Mouse (Mus musculus) ES-Bruce4 (cell line): ENCODE results near the gene Ccdc88c. TPM values are rescaled to one million over a fixed set of nuclear protein-coding genes. Genes with fewer than 3 reads are reported as not detected.

ENCODE experiments used
- H3K27ac ChIP-seq: 2 replicates; pipeline ENCODE4 v1.5.1; 2012; ENCODE audit warnings: low read length, inconsistent platforms; ENCODE audit not compliant: insufficient read depth
- H3K27me3 ChIP-seq: 2 replicates; pipeline ENCODE4 v1.6.1; 2012; ENCODE audit warnings: mild to moderate bottlenecking, low read length, inconsistent platforms; ENCODE audit not compliant: control insufficient read depth, poor library complexity, insufficient read depth, severe bottlenecking
- H3K36me3 ChIP-seq: 2 replicates; pipeline ENCODE4 v1.6.1; 2012; ENCODE audit warnings: inconsistent platforms, mild to moderate bottlenecking, low read length, moderate library complexity; ENCODE audit not compliant: control insufficient read depth, poor library complexity, insufficient read depth, severe bottlenecking
- H3K4me1 ChIP-seq: one replicate; pipeline ENCODE4 v1.8.1; 2011; ENCODE audit warnings: low read length; ENCODE audit not compliant: control insufficient read depth, insufficient read depth
- H3K4me3 ChIP-seq: 2 replicates; pipeline ENCODE4 v1.5.1; 2011; ENCODE audit warnings: low read depth, mild to moderate bottlenecking, low read length
- H3K9ac ChIP-seq: 2 replicates; pipeline ENCODE4 v1.6.1; 2012; ENCODE audit warnings: low read depth, mild to moderate bottlenecking, inconsistent platforms; ENCODE audit not compliant: poor library complexity, severe bottlenecking
- H3K9me3 ChIP-seq: replicated peaks from 2 replicates; pipeline ENCODE4 v1.6.1; 2012; ENCODE audit warnings: mild to moderate bottlenecking, low read length, inconsistent platforms; ENCODE audit not compliant: control insufficient read depth, poor library complexity, insufficient read depth, severe bottlenecking
- CTCF ChIP-seq: IDR thresholded peaks from one replicate; pipeline ENCODE4 v1.8.1; 2011; ENCODE audit warnings: low read depth, low read length
- EP300 ChIP-seq: IDR thresholded peaks from 2 replicates; pipeline ENCODE4 v1.6.1; 2011; ENCODE audit warnings: low read depth, low read length; ENCODE audit not compliant: insufficient read depth
- POLR2A ChIP-seq: IDR thresholded peaks from one replicate; pipeline ENCODE4 v1.8.1; 2011; ENCODE audit warnings: low read length; ENCODE audit not compliant: insufficient read depth
- polyA plus RNA-seq: library from polyadenylated mRNA; stranded (reverse); fragments of >200 nt; gene quantifications from 2 replicates; pipeline ENCODE4 v1.2.4, GENCODE M21; 2011; ENCODE audit warnings: low read depth; ENCODE audit not compliant: missing spikeins, insufficient read depth, insufficient read length

Gene Ccdc88c
- polyA plus RNA-seq, 1 experiment, result 69.0 TPM

DNA sequence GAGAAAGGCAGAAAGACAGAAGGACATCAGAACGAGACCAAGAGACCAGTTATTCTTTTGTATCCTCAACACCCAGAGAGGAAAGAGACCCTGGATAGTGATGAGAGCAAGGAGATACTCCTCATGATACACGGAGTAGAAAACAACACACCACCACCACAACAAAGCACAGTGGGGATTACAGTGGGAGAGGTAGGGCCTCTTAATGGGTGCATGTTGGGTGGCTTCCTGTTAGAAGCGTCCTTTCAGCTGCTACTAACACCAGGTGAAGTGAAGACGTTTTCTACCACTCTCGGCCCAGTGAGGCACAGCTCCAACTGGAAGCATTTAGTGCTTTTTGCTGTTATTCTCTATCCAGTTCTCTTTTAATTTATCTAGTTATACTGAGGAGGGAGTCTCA is 122.0 kb downstream of the Ccdc88c start:
- no peaks in the 10 kb centered on the region for H3K27me3 ChIP-seq

DNA sequence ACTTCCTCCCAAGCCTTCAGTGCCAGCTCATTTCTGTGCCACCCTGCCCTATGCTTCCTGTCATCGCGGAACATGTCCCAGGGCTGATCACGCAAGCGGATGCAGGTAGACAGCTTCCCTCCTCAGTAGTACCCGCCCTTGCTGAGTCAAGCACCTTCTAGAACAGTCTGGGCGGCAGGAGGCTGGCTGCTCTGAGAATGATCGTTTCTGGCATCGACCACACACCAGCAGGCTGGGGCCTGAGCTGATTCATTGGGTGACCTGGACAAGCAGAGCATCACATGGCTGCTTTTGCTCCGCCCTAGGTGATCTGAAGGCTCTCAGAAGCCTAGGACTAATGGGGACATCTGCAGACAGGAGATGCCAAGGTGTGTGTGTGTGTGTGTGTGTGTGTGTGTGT is 125.1 kb downstream of the Ccdc88c start:
- no peak overlapping the region for H3K27ac ChIP-seq
- H3K4me1 ChIP-seq, result no peaks in the 10 kb centered on the region
- peaks cover under 1% of the 10 kb centered on the region; the same call in 1 of the 2 replicates for H3K27me3 ChIP-seq
- no peak overlapping the region for H3K4me3 ChIP-seq
- H3K36me3 ChIP-seq, result no peaks in the 10 kb centered on the region
- TF ChIP-seq POLR2A, result no peak
- no peak for TF ChIP-seq EP300
- TF ChIP-seq CTCF, result no peak
- no peaks in the 10 kb centered on the region for H3K9me3 ChIP-seq
- H3K9ac ChIP-seq, result no peak overlapping the region

More for the DNA sequence above, 122.0 kb downstream of the Ccdc88c start:
- Histone ChIP-seq H3K4me1 (peaks cover 2% of the 10 kb centered on the region), H3K4me3 (no peak overlapping the region), H3K9me3 (no peaks in the 10 kb centered on the region), H3K27ac (no peak overlapping the region), H3K36me3 (no peaks in the 10 kb centered on the region), H3K9ac (no peak overlapping the region)
- TF ChIP-seq POLR2A, result no peak
- TF ChIP-seq CTCF, result no peak
- no peak for TF ChIP-seq EP300

- H3K9me3 ChIP-seq, result no peaks in the 10 kb centered on the region
- peaks cover 5% of the 10 kb centered on the region for H3K27me3 ChIP-seq
- TF ChIP-seq CTCF, result no peak
- no peak for TF ChIP-seq POLR2A
- no peak for TF ChIP-seq EP300
- H3K4me3 ChIP-seq, result no peak overlapping the region
- peaks cover 1% of the 10 kb centered on the region for H3K4me1 ChIP-seq
- H3K36me3 ChIP-seq, result no peaks in the 10 kb centered on the region
- H3K9ac ChIP-seq, result no peak overlapping the region
- no peak overlapping the region for H3K27ac ChIP-seq
These were observed 127.5 kb downstream of the Ccdc88c start for GRCm38 (mm10) chr12:100901386-100901785.

- H3K36me3 ChIP-seq, result no peaks in the 10 kb centered on the region
- no peak overlapping the region for H3K9ac ChIP-seq
- no peaks in the 10 kb centered on the region for H3K9me3 ChIP-seq
- TF ChIP-seq POLR2A, result no peak
- TF ChIP-seq CTCF, result no peak
- TF ChIP-seq EP300, result no peak
- peaks cover 5% of the 10 kb centered on the region for H3K27me3 ChIP-seq
- H3K4me1 ChIP-seq, result peaks cover 1% of the 10 kb centered on the region
- no peak overlapping the region for H3K27ac ChIP-seq
- H3K4me3 ChIP-seq, result no peak overlapping the region
These were observed 128.0 kb downstream of the Ccdc88c start for GRCm38 (mm10) chr12:100900901-100901300.

GRCm38 (mm10) chr12:100899111-100899640 is 129.7 kb downstream of the Ccdc88c start:
- TF ChIP-seq POLR2A (no peak), EP300 (no peak), CTCF (no peak)
- Histone ChIP-seq H3K4me3 (peak overlapping the region; percentile 57), H3K27me3 (peaks cover 5% of the 10 kb centered on the region), H3K9me3 (no peaks in the 10 kb centered on the region), H3K36me3 (no peaks in the 10 kb centered on the region), H3K9ac (peak overlapping the region; percentile 2; the same call in 1 of the 2 replicates), H3K27ac (no peak overlapping the region), H3K4me1 (peaks cover 1% of the 10 kb centered on the region)

DNA sequence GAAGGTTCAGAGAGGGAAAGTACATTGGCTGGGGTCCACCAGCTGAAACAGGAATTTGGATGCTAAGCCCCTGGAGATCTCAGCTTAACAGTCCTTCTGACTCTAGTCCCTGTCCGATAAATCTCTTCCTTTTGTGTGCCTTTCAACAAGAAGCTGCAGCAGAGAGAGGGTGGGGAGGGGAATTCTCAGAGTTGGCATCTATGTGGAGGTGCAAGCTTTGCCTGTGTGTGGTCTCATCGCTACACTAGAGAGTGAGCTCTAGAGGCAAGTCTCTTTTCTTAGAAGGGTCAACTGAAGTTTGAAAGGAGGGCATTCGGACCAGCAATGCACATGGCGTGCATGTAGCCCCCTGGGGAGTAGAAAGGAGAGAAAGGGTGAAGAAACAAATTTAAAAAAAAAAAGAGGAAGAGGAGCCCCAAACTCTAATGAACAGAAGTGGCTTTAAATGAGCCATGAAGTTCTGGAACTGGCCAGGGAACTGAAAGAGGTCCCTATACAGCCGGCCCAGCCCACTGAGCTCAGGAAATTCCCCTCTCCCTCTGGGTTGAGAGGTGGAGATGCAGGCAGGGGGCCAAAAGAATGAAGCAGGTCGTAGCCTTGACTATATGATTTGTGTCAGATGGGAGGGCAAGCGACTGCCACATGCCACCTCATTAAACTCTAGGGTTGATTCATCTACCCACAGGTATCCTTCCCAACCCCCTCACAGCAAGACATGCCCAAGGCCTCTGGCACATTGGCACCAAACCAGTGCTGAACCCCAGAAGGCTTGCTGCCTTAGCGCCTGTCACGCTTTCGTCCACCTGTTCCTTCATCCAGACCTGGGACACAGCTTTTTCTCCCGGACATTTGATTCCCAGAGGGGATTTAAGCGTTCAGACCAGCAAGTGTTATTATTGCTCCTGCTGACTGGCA is 130.9 kb downstream of the Ccdc88c start:
- Histone ChIP-seq H3K27me3 (peaks cover 5% of the 10 kb centered on the region), H3K4me1 (peaks cover 1% of the 10 kb centered on the region), H3K9me3 (no peaks in the 10 kb centered on the region), H3K4me3 (no peak overlapping the region), H3K9ac (no peak overlapping the region), H3K27ac (no peak overlapping the region), H3K36me3 (no peaks in the 10 kb centered on the region)
- TF ChIP-seq CTCF (no peak), POLR2A (no peak), EP300 (no peak)
